ENCODE assay signal across 8 mouse cellular contexts in genomic region chr15:25140389-25141181, GRCm38 (mm10).
A peak's percentile ranks its signal among the peaks of the same experiment; 100 is the strongest.
DNase-seq lines count a peak whose midpoint lies in the region.

No protein-coding gene starts in this region.

- peak; percentile 17 for DNase-seq in adrenal gland, postnatal 10 days
- no peak for DNase-seq in adrenal gland, adult 8-10 months
- peak; percentile 3 to 15 for DNase-seq in urinary bladder, postnatal 36 days (ENCODE audit: low spot score in 2 of 2)
- DNase-seq in urinary bladder, adult 2 months (ENCODE audit: low spot score) = no peak
- peak; percentile 22 for DNase-seq in lung, postnatal 25 days (ENCODE audit: low spot score)
- DNase-seq in thymus, postnatal 10 days (ENCODE audit: low spot score in 2 of 2) = no peak
- no peak for DNase-seq in T-cell, adult 2 months (ENCODE audit: low spot score)
- DNase-seq in left cerebral cortex, adult 18-20 months (ENCODE audit: low spot score in 2 of 2) = no peak

Comparison
In these comparisons a context has a peak if more than half of its experiments do, and no peak if none do; other contexts are left out.
1. DNase-seq: peak in adrenal gland, postnatal 10 days (single experiment), urinary bladder, postnatal 36 days (2 of 2) and lung, postnatal 25 days (single experiment); none in adrenal gland, adult 8-10 months (single experiment), urinary bladder, adult 2 months (single experiment), thymus, postnatal 10 days (0 of 2), T-cell, adult 2 months (single experiment) and left cerebral cortex, adult 18-20 months (0 of 2).